In the genomic region with DNA sequence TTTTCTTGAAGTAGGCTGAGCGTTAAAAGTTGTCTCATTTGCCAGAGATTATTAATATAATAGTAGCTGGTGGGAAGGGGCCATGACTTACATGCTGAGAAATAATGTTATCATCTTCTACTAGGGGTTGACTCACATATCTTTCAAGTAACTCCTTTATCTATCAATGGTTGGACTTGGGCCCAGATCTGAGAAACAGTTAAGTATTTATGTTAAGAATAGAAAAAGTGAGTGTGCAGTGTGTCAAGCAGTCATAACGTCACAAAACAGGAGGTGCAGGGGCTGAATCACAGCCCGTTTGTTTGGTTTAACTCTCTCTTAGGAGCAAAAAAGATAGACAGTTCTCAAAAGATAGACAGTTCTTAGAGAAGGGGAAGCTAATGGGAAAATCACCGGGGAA, we compare ENCODE assay signal across 22 mouse cellular contexts.
DNase-seq lines count a peak whose midpoint lies in the region; ATAC-seq and TF ChIP-seq lines count a peak whose summit lies in the region.
"Had no signal": no experiment of that assay in that cellular context is flagged by ENCODE, and none has a peak within 500 bp of the region (broad histone marks: within the 10 kb centered on the region; RNA-seq: fewer than 3 reads in every experiment).

No protein-coding gene starts in this region.

- ATAC-seq in lung, postnatal 0 days = no peak
- no peak for ATAC-seq in kidney, embryonic 14.5 days (ENCODE audit: low FRiP score, low TSS enrichment)
- ATAC-seq: forebrain, embryonic 14.5 days; forebrain, embryonic 16.5 days had no signal

- 22% methylated on average over 4 of the region's 4 CpGs for WGBS in lung, postnatal 0 days
- WGBS in kidney, embryonic 14.5 days = 69% methylated on average over 4 of the region's 4 CpGs

- H3ac ChIP-seq in myocyte (ENCODE audit: control insufficient read depth, insufficient read length) = no peak overlapping the region

- no peak for TF ChIP-seq POLR2A in myocyte (IDR thresholded peaks at IDR 0.05; ENCODE audit: insufficient read length, low read depth)

- no peak overlapping the region for H3K27ac ChIP-seq in lung, postnatal 0 days (ENCODE audit: low read length)
- H3K27ac ChIP-seq in kidney, embryonic 14.5 days (ENCODE audit: low read depth, low read length) = no peak overlapping the region
- H3K27ac ChIP-seq: embryonic facial prominence, embryonic 10.5 days; embryonic facial prominence, embryonic 12.5 days; forebrain, embryonic 10.5 days; forebrain, embryonic 12.5 days had no signal

- H3K79me2 ChIP-seq in myocyte (ENCODE audit: control insufficient read depth, insufficient read depth) = no peaks in the 10 kb centered on the region

- no peak for TF ChIP-seq EP300 in lung, postnatal 0 days (IDR thresholded peaks at IDR 0.05)

- TF ChIP-seq CTCF in lung, postnatal 0 days (IDR thresholded peaks at IDR 0.05) = no peak

- H3K4me1 ChIP-seq in lung, postnatal 0 days (ENCODE audit: insufficient read depth, low read depth, low read length) = no peaks in the 10 kb centered on the region
- H3K4me1 ChIP-seq in kidney, embryonic 14.5 days (ENCODE audit: control insufficient read depth, insufficient read depth, low read length) = no peaks in the 10 kb centered on the region
- H3K4me1 ChIP-seq: embryonic facial prominence, embryonic 10.5 days; embryonic facial prominence, embryonic 12.5 days; forebrain, embryonic 10.5 days; forebrain, embryonic 12.5 days had no signal

- H3K9me3 ChIP-seq in lung, postnatal 0 days (ENCODE audit: low read length) = no peaks in the 10 kb centered on the region
- no peaks in the 10 kb centered on the region for H3K9me3 ChIP-seq in kidney, embryonic 14.5 days (ENCODE audit: control insufficient read depth, low read length)
- H3K9me3 ChIP-seq: embryonic facial prominence, embryonic 10.5 days; embryonic facial prominence, embryonic 12.5 days; forebrain, embryonic 10.5 days; forebrain, embryonic 12.5 days had no signal

- H3K36me3 ChIP-seq in lung, postnatal 0 days (ENCODE audit: insufficient read depth, low read length) = no peaks in the 10 kb centered on the region
- H3K36me3 ChIP-seq in myocyte (ENCODE audit: control insufficient read depth, insufficient read depth) = no peaks in the 10 kb centered on the region
- H3K36me3 ChIP-seq in kidney, embryonic 14.5 days (ENCODE audit: control insufficient read depth, insufficient read depth, low read length) = no peaks in the 10 kb centered on the region
- H3K36me3 ChIP-seq: embryonic facial prominence, embryonic 10.5 days; embryonic facial prominence, embryonic 12.5 days; forebrain, embryonic 10.5 days; forebrain, embryonic 12.5 days had no signal

- no peak overlapping the region for H3K4me2 ChIP-seq in lung, postnatal 0 days (replicated peaks; ENCODE audit: low read depth, low read length)
- peak overlapping the region; percentile 48 for H3K4me2 ChIP-seq in myocyte (ENCODE audit: low read depth)
- no peak overlapping the region for H3K4me2 ChIP-seq in kidney, embryonic 14.5 days (replicated peaks; ENCODE audit: low read depth, low read length)
- H3K4me2 ChIP-seq: embryonic facial prominence, embryonic 12.5 days; forebrain, embryonic 12.5 days had no signal

- H3K9ac ChIP-seq in lung, postnatal 0 days (replicated peaks; ENCODE audit: low read depth) = no peak overlapping the region
- no peak overlapping the region for H3K9ac ChIP-seq in kidney, embryonic 14.5 days (ENCODE audit: low read depth, low read length)
- H3K9ac ChIP-seq: embryonic facial prominence, embryonic 12.5 days; forebrain, embryonic 12.5 days had no signal

- no peak overlapping the region for H3K4me3 ChIP-seq in lung, postnatal 0 days (ENCODE audit: low read depth, low read length)
- H3K4me3 ChIP-seq in myocyte = no peak overlapping the region
- H3K4me3 ChIP-seq in kidney, embryonic 14.5 days (ENCODE audit: low read length) = no peak overlapping the region
- H3K4me3 ChIP-seq: embryonic facial prominence, embryonic 10.5 days; embryonic facial prominence, embryonic 12.5 days; erythroblast, embryonic 14.5 days; forebrain, embryonic 10.5 days; forebrain, embryonic 12.5 days had no signal

- H3K27me3 ChIP-seq in lung, postnatal 0 days (replicated peaks; ENCODE audit: insufficient read depth, low read length) = no peaks in the 10 kb centered on the region
- H3K27me3 ChIP-seq in myocyte (ENCODE audit: control insufficient read depth, insufficient read depth, insufficient read length) = no peaks in the 10 kb centered on the region
- no peaks in the 10 kb centered on the region for H3K27me3 ChIP-seq in kidney, embryonic 14.5 days (ENCODE audit: control insufficient read depth, insufficient read depth, low read length)
- H3K27me3 ChIP-seq: embryonic facial prominence, embryonic 12.5 days; forebrain, embryonic 12.5 days had no signal

- peak; percentile 10 for DNase-seq in adrenal gland, adult 2 months
- DNase-seq in adrenal gland, postnatal 10 days = no peak
- peak; percentile 15 for DNase-seq in lung, postnatal 0 days (ENCODE audit: low spot score)
- DNase-seq in lung, adult 18-20 months = no peak
- DNase-seq in NIH3T3 (ENCODE audit: low read depth) = peak; percentile 80
- no peak for DNase-seq in layer of hippocampus, adult 9-11 months
- DNase-seq: adrenal gland, postnatal 14 days; adrenal gland, postnatal 36 days; cerebellum, adult 11-12 months; cerebellum, adult 2 months; cerebellum, adult 9-10 months; cerebellum, postnatal 10 days; cerebellum, postnatal 25 days had no signal

TF ChIP-seq in myocyte, 11 proteins besides CTCF, POLR2A, EP300 and RAD21:
- no peak for TF ChIP-seq REST (IDR thresholded peaks at IDR 0.05; ENCODE audit: insufficient read depth, insufficient read length)
- no peak for TF ChIP-seq POLR2AphosphoS2 (IDR thresholded peaks at IDR 0.05; ENCODE audit: insufficient read length, low read depth)
- TF ChIP-seq MYOG (IDR thresholded peaks at IDR 0.05; ENCODE audit: control insufficient read depth in 1 of 3, insufficient read depth in 1 of 3, insufficient read length in 2 of 3, low read depth in 2 of 3) = no peak
- TF ChIP-seq MYOD1 (IDR thresholded peaks at IDR 0.05; ENCODE audit: control insufficient read depth in 1 of 3, insufficient read length in 2 of 3, low read depth in 2 of 3) = no peak
- TF ChIP-seq MAX (IDR thresholded peaks at IDR 0.05; ENCODE audit: low read depth) = no peak
- no peak for TF ChIP-seq TCF3 (IDR thresholded peaks at IDR 0.05; ENCODE audit: insufficient read length, low read depth)
- TF ChIP-seq USF1 (IDR thresholded peaks at IDR 0.05; ENCODE audit: low read depth) = no peak
- TF ChIP-seq E2F4 (IDR thresholded peaks at IDR 0.05; ENCODE audit: insufficient read depth) = no peak
- TF ChIP-seq TCF12 (IDR thresholded peaks at IDR 0.05; ENCODE audit: insufficient read depth, poor library complexity, severe bottlenecking) = no peak
- no peak for TF ChIP-seq SRF (IDR thresholded peaks at IDR 0.05; ENCODE audit: control insufficient read depth, insufficient read length, low read depth)
- TF ChIP-seq CEBPB (IDR thresholded peaks at IDR 0.05; ENCODE audit: insufficient read depth, poor library complexity, severe bottlenecking) = no peak

Comparison
In these comparisons a context has a peak if more than half of its experiments do, and no peak if none do; other contexts are left out.
1. DNase-seq: peak in adrenal gland, adult 2 months (single experiment), lung, postnatal 0 days (single experiment) and NIH3T3 (single experiment); none in adrenal gland, postnatal 10 days (single experiment), lung, adult 18-20 months (0 of 2) and layer of hippocampus, adult 9-11 months (single experiment).